In genomic region chr10:127597311-127597901, GRCm38 (mm10) we compare ENCODE assay signal across 8 mouse cellular contexts. TPM values are rescaled to one million over a fixed set of nuclear protein-coding genes. Genes with fewer than 3 reads are reported as not detected.
DNase-seq lines count a peak whose midpoint lies in the region; ATAC-seq lines count a peak whose summit lies in the region.

No protein-coding gene starts in this region.

- intact Hi-C loops in heart, postnatal 14 days (cut with DNase I), result no loop called here

- H3K9me3 ChIP-seq in heart, embryonic 10.5 days, result no peaks in the 10 kb centered on the region
- H3K9me3 ChIP-seq in embryonic facial prominence, embryonic 11.5 days (replicated peaks; ENCODE audit: control insufficient read depth, low read length), result no peaks in the 10 kb centered on the region
- no peaks in the 10 kb centered on the region for H3K9me3 ChIP-seq in intestine, embryonic 15.5 days

- ATAC-seq in embryonic facial prominence, embryonic 11.5 days (replicated peaks; ENCODE audit: insufficient number of reproducible peaks, low FRiP score, low TSS enrichment, low read depth), result no peak
- no peak for ATAC-seq in intestine, embryonic 15.5 days
- ATAC-seq in neutrophil, adult 5-6 weeks (ENCODE audit: extremely low read depth, insufficient number of reproducible peaks, low FRiP score, poor library complexity, severe bottlenecking), result peak; percentile 49; the same call in 1 of the 2 replicates

- DNase-seq in heart, embryonic 10.5 days (ENCODE audit: low spot score), result no peak
- DNase-seq in heart, postnatal 14 days, result no peak
- peak; percentile 80 for DNase-seq in adipocyte (ENCODE audit: low spot score)
- DNase-seq in embryonic facial prominence, embryonic 11.5 days (ENCODE audit: low spot score), result peak; percentile 68
- DNase-seq in right cerebral cortex, postnatal 14 days, result no peak
- DNase-seq in kidney, adult 9 months, result no peak

- H3K4me3 ChIP-seq in heart, embryonic 10.5 days, result no peak overlapping the region
- H3K4me3 ChIP-seq in embryonic facial prominence, embryonic 11.5 days (ENCODE audit: low read depth, low read length), result no peak overlapping the region
- no peak overlapping the region for H3K4me3 ChIP-seq in intestine, embryonic 15.5 days (replicated peaks)

- H3K4me1 ChIP-seq in heart, embryonic 10.5 days, result peaks cover 86% of the 10 kb centered on the region
- H3K4me1 ChIP-seq in embryonic facial prominence, embryonic 11.5 days (ENCODE audit: control insufficient read depth, insufficient read depth, low read length), result peaks cover 4% of the 10 kb centered on the region; the same call in 1 of the 2 replicates
- peaks cover 70% of the 10 kb centered on the region for H3K4me1 ChIP-seq in intestine, embryonic 15.5 days (replicated peaks)

- H3K9ac ChIP-seq in embryonic facial prominence, embryonic 11.5 days (replicated peaks; ENCODE audit: low read length), result no peak overlapping the region
- H3K9ac ChIP-seq in intestine, embryonic 15.5 days, result no peak overlapping the region

- peak overlapping the region; percentile 75; the same call in 1 of the 2 replicates for H3K27ac ChIP-seq in heart, embryonic 10.5 days
- no peak overlapping the region; the same call in 1 of the 2 replicates for H3K27ac ChIP-seq in embryonic facial prominence, embryonic 11.5 days (replicated peaks; ENCODE audit: low read depth, low read length)
- H3K27ac ChIP-seq in intestine, embryonic 15.5 days, result peak overlapping the region; percentile 84

- WGBS in heart, embryonic 10.5 days, result 72% methylated on average over 5 of the region's 5 CpGs
- 69% methylated on average over 5 of the region's 5 CpGs for WGBS in embryonic facial prominence, embryonic 11.5 days
- 80% methylated on average over 5 of the region's 5 CpGs for WGBS in intestine, embryonic 15.5 days

- peaks cover 33% of the 10 kb centered on the region for H3K36me3 ChIP-seq in heart, embryonic 10.5 days
- H3K36me3 ChIP-seq in embryonic facial prominence, embryonic 11.5 days (replicated peaks; ENCODE audit: control insufficient read depth, insufficient read depth, low read depth, low read length), result peaks cover 11% of the 10 kb centered on the region
- peaks cover 8% of the 10 kb centered on the region; the same call in 1 of the 2 replicates for H3K36me3 ChIP-seq in intestine, embryonic 15.5 days

- 0 out of 2 replicates have a peak overlapping the region, but pooled peaks have one; percentile 6 for H3K4me2 ChIP-seq in embryonic facial prominence, embryonic 11.5 days (ENCODE audit: low read depth, low read length)
- H3K4me2 ChIP-seq in intestine, embryonic 15.5 days (replicated peaks), result no peak overlapping the region; the same call in 1 of the 2 replicates

- no peaks in the 10 kb centered on the region for H3K27me3 ChIP-seq in heart, embryonic 10.5 days (ENCODE audit: insufficient read depth, poor library complexity, severe bottlenecking)
- H3K27me3 ChIP-seq in embryonic facial prominence, embryonic 11.5 days (ENCODE audit: control insufficient read depth, insufficient read depth, low read length), result no peaks in the 10 kb centered on the region; the same call in 1 of the 2 replicates
- H3K27me3 ChIP-seq in intestine, embryonic 15.5 days (replicated peaks), result no peaks in the 10 kb centered on the region

RNA-seq across cellular contexts. Expression of gene Lrp1, which starts 23.5 kb away (rescaled TPM):
- 37.4 and 51.8 TPM in 2 replicates for polyA plus RNA-seq in heart, embryonic 10.5 days (2016; fragmentation: Nextera tagmentation; extraction: Ambion mirVana)
- total RNA-seq in heart, postnatal 14 days (2021), result 100 to 1,000 TPM in 1 of 2 experiments, 10 to 100 TPM in 1; 85.0 to 105 TPM
- 55.5 and 59.0 TPM in 2 replicates for polyA plus RNA-seq in embryonic facial prominence, embryonic 11.5 days (2014; fragmentation: Nextera tagmentation; extraction: Ambion mirVana)
- polyA plus RNA-seq in intestine, embryonic 15.5 days (2015; fragmentation: Nextera tagmentation; extraction: Ambion mirVana), result 67.2 and 77.1 TPM in 2 replicates
- total RNA-seq in neutrophil, adult 5-6 weeks (2017), result 6.3 and 15.1 TPM in 2 replicates

RNA-seq across cellular contexts. Expression of gene Stat6, which starts 45.4 kb away (rescaled TPM):
- 22.5 and 28.1 TPM in 2 replicates for polyA plus RNA-seq in heart, embryonic 10.5 days (2016; fragmentation: Nextera tagmentation; extraction: Ambion mirVana)
- 10 to 100 TPM; 46.9 to 49.9 TPM for total RNA-seq in heart, postnatal 14 days (2021)
- polyA plus RNA-seq in embryonic facial prominence, embryonic 11.5 days (2014; fragmentation: Nextera tagmentation; extraction: Ambion mirVana), result 8.1 and 8.2 TPM in 2 replicates
- 37.7 and 39.9 TPM in 2 replicates for polyA plus RNA-seq in intestine, embryonic 15.5 days (2015; fragmentation: Nextera tagmentation; extraction: Ambion mirVana)
- 258 and 273 TPM in 2 replicates for total RNA-seq in neutrophil, adult 5-6 weeks (2017)

Comparison
In these comparisons a context has a peak if more than half of its experiments do, and no peak if none do; other contexts are left out.
1. DNase-seq: peak in adipocyte (single experiment) and embryonic facial prominence, embryonic 11.5 days (single experiment); none in heart, embryonic 10.5 days (single experiment), heart, postnatal 14 days (0 of 2), right cerebral cortex, postnatal 14 days (single experiment) and kidney, adult 9 months (single experiment).